Mouse (Mus musculus): ENCODE measurements at regions not wholly inside any gene's neighbourhood (a gene's known extent, or its start where the extent isn't known, plus 50 kb on each side); places are given as distances from the start of the nearest gene placed in this dataset.

DNA sequence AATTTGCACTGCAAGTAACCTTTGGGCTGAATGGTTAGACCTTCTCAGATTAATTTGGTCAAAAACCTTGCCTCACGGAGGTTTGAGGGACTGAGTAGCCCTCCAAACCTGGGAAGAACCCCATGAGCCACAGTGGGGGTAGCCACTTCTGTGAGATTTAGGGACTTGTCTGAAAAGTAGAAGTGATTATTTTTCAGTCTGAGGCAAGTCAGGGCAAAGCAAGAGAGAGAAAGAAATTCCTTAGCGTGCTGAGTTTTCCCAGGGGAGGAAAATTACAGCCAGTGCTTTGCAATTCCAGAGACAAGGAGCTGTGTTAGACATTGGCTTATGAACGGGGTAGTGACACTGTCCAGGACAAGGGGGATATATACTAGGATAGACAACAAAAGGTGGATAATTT, 1962.1 kb upstream of the Lrrc6 start:
- H3K4me3 ChIP-seq (replicated peaks; ENCODE audit: low read length): no peak overlapping the region
- H3K9me3 ChIP-seq (ENCODE audit: control insufficient read depth, low read length): no peaks in the 10 kb centered on the region
- DNase-seq (ENCODE audit: low spot score): no peak
- H3K36me3 ChIP-seq (ENCODE audit: control insufficient read depth, insufficient read depth, low read length): no peaks in the 10 kb centered on the region
- H3K9ac ChIP-seq (ENCODE audit: low read depth, low read length, severe bottlenecking): no peak overlapping the region
- 58% methylated on average over 3 of the region's 3 CpGs for WGBS
- no peaks in the 10 kb centered on the region for H3K4me1 ChIP-seq (ENCODE audit: control insufficient read depth, insufficient read depth, low read length)
- ATAC-seq (ENCODE audit: low FRiP score, low read depth): no peak
- no peak for TF ChIP-seq POLR2A (IDR thresholded peaks at IDR 0.05; ENCODE audit: borderline replicate concordance, extremely low read depth, insufficient read depth, insufficient read length)
- no peaks in the 10 kb centered on the region for H3K27me3 ChIP-seq (ENCODE audit: control insufficient read depth, insufficient read depth, low read length)
- no peak overlapping the region for H3K4me2 ChIP-seq (replicated peaks; ENCODE audit: low read depth, low read length, severe bottlenecking)
- no peak overlapping the region for H3K27ac ChIP-seq (replicated peaks; ENCODE audit: low read depth, low read length)

DNA sequence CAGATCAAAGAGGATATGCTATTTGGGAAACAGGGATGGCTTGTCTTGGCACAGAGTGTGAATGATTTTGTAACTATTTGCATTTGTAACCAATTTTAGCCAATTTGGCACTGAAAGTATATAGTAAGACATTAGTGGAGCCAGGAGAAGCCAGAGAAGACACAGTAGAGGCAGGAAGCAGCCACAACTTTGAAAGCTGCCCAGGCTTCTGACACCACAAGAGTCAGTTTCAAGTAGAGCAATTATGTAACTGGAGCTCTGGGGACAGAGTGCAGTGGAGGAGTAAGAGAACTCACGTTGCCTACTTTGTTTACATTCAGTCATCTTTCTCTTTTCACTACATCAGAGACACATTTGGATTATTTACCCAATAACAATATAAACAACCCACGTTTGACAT, 1956.5 kb upstream of the Lrrc6 start:
- ATAC-seq (ENCODE audit: low FRiP score, low read depth) (no peak), DNase-seq (ENCODE audit: low spot score) (no peak)
- Histone ChIP-seq H3K9me3 (ENCODE audit: control insufficient read depth, low read length) (no peaks in the 10 kb centered on the region), H3K4me2 (replicated peaks; ENCODE audit: low read depth, low read length, severe bottlenecking) (no peak overlapping the region), H3K36me3 (ENCODE audit: control insufficient read depth, insufficient read depth, low read length) (no peaks in the 10 kb centered on the region), H3K4me1 (ENCODE audit: control insufficient read depth, insufficient read depth, low read length) (no peaks in the 10 kb centered on the region), H3K9ac (ENCODE audit: low read depth, low read length, severe bottlenecking) (no peak overlapping the region), H3K27ac (replicated peaks; ENCODE audit: low read depth, low read length) (no peak overlapping the region), H3K27me3 (ENCODE audit: control insufficient read depth, insufficient read depth, low read length) (no peaks in the 10 kb centered on the region), H3K4me3 (replicated peaks; ENCODE audit: low read length) (no peak overlapping the region)
- WGBS: 68% methylated on average over 2 of the region's 2 CpGs
- no peak for TF ChIP-seq POLR2A (IDR thresholded peaks at IDR 0.05; ENCODE audit: borderline replicate concordance, extremely low read depth, insufficient read depth, insufficient read length)

DNA sequence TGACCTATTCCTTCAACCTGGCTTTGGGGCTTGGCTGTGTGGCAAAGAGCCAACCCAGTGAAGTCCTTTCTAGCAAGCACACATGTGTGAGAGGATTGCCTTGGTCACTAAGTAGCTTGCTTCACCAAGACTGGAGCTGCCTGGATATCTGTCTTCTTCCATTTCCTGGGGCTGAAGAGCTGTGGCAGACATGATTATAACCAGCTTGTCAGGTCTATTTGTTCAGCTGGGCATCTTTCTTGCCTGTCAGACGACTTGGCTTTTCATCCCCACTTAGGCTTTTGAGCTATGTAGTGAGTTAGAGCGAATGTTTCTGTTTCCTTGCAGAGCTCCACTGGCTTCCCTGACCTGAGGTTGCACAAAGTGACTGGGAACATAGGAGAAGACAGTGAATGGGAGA, 1951.3 kb upstream of the Lrrc6 start:
- H3K27me3 ChIP-seq (ENCODE audit: control insufficient read depth, insufficient read depth, low read length): no peaks in the 10 kb centered on the region
- no peak overlapping the region for H3K9ac ChIP-seq (ENCODE audit: low read depth, low read length, severe bottlenecking)
- no peaks in the 10 kb centered on the region for H3K9me3 ChIP-seq (ENCODE audit: control insufficient read depth, low read length)
- no peak overlapping the region for H3K27ac ChIP-seq (replicated peaks; ENCODE audit: low read depth, low read length)
- no peaks in the 10 kb centered on the region for H3K4me1 ChIP-seq (ENCODE audit: control insufficient read depth, insufficient read depth, low read length)
- WGBS: 45% methylated on average over 2 of the region's 2 CpGs
- no peaks in the 10 kb centered on the region for H3K36me3 ChIP-seq (ENCODE audit: control insufficient read depth, insufficient read depth, low read length)
- no peak for TF ChIP-seq POLR2A (IDR thresholded peaks at IDR 0.05; ENCODE audit: borderline replicate concordance, extremely low read depth, insufficient read depth, insufficient read length)
- ATAC-seq (ENCODE audit: low FRiP score, low read depth) (no peak), DNase-seq (ENCODE audit: low spot score) (no peak)
- no peak overlapping the region for H3K4me2 ChIP-seq (replicated peaks; ENCODE audit: low read depth, low read length, severe bottlenecking)
- H3K4me3 ChIP-seq (replicated peaks; ENCODE audit: low read length): no peak overlapping the region

GRCm38 (mm10) chr15:68445341-68445740, 1944.6 kb upstream of the Lrrc6 start:
- Histone ChIP-seq H3K9me3 (ENCODE audit: control insufficient read depth, low read length) (no peaks in the 10 kb centered on the region), H3K4me3 (replicated peaks; ENCODE audit: low read length) (no peak overlapping the region), H3K9ac (ENCODE audit: low read depth, low read length, severe bottlenecking) (no peak overlapping the region), H3K36me3 (ENCODE audit: control insufficient read depth, insufficient read depth, low read length) (no peaks in the 10 kb centered on the region), H3K4me1 (ENCODE audit: control insufficient read depth, insufficient read depth, low read length) (no peaks in the 10 kb centered on the region), H3K4me2 (replicated peaks; ENCODE audit: low read depth, low read length, severe bottlenecking) (no peak overlapping the region), H3K27ac (replicated peaks; ENCODE audit: low read depth, low read length) (no peak overlapping the region), H3K27me3 (ENCODE audit: control insufficient read depth, insufficient read depth, low read length) (no peaks in the 10 kb centered on the region)
- DNase-seq (ENCODE audit: low spot score): no peak
- no peak for ATAC-seq (ENCODE audit: low FRiP score, low read depth)
- TF ChIP-seq POLR2A (IDR thresholded peaks at IDR 0.05; ENCODE audit: borderline replicate concordance, extremely low read depth, insufficient read depth, insufficient read length): no peak
- 75% methylated on average over 7 of the region's 7 CpGs for WGBS

GRCm38 (mm10) chr15:68440636-68441035, 1939.9 kb upstream of the Lrrc6 start:
- DNase-seq (ENCODE audit: low spot score): no peak
- no peak for ATAC-seq (ENCODE audit: low FRiP score, low read depth)
- Histone ChIP-seq H3K36me3 (ENCODE audit: control insufficient read depth, insufficient read depth, low read length) (no peaks in the 10 kb centered on the region), H3K4me1 (ENCODE audit: control insufficient read depth, insufficient read depth, low read length) (no peaks in the 10 kb centered on the region), H3K9me3 (ENCODE audit: control insufficient read depth, low read length) (no peaks in the 10 kb centered on the region), H3K27me3 (ENCODE audit: control insufficient read depth, insufficient read depth, low read length) (no peaks in the 10 kb centered on the region), H3K4me3 (replicated peaks; ENCODE audit: low read length) (no peak overlapping the region), H3K4me2 (replicated peaks; ENCODE audit: low read depth, low read length, severe bottlenecking) (no peak overlapping the region), H3K9ac (ENCODE audit: low read depth, low read length, severe bottlenecking) (no peak overlapping the region), H3K27ac (replicated peaks; ENCODE audit: low read depth, low read length) (no peak overlapping the region)
- WGBS: 62% methylated on average over 9 of the region's 9 CpGs
- TF ChIP-seq POLR2A (IDR thresholded peaks at IDR 0.05; ENCODE audit: borderline replicate concordance, extremely low read depth, insufficient read depth, insufficient read length): no peak

DNA sequence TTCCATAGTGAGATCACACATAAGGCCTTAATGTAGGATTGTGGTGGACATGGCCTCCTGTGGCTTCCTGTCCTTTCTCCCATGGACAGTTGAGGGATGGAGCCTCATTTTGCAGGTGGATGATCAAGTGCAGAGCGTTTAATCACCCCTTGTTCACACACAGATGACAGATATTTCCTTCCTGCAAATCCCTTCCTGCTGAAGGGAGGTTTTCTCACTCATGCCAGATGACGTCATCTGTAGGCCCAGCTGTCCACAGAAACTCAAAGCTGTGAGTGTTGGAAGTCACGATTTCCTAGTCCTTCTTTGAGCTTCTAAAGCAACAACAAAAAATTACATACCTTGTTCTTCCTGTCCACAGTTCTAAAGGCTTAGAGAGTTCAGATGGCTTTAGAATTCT, 1935.3 kb upstream of the Lrrc6 start:
- Histone ChIP-seq H3K36me3 (ENCODE audit: control insufficient read depth, insufficient read depth, low read length) (no peaks in the 10 kb centered on the region), H3K4me3 (replicated peaks; ENCODE audit: low read length) (no peak overlapping the region), H3K9me3 (ENCODE audit: control insufficient read depth, low read length) (no peaks in the 10 kb centered on the region), H3K27ac (replicated peaks; ENCODE audit: low read depth, low read length) (no peak overlapping the region), H3K9ac (ENCODE audit: low read depth, low read length, severe bottlenecking) (no peak overlapping the region), H3K4me1 (ENCODE audit: control insufficient read depth, insufficient read depth, low read length) (no peaks in the 10 kb centered on the region), H3K4me2 (replicated peaks; ENCODE audit: low read depth, low read length, severe bottlenecking) (no peak overlapping the region), H3K27me3 (ENCODE audit: control insufficient read depth, insufficient read depth, low read length) (no peaks in the 10 kb centered on the region)
- TF ChIP-seq POLR2A (IDR thresholded peaks at IDR 0.05; ENCODE audit: borderline replicate concordance, extremely low read depth, insufficient read depth, insufficient read length): no peak
- DNase-seq (ENCODE audit: low spot score): peak; percentile 14
- WGBS: 59% methylated on average over 3 of the region's 3 CpGs
- ATAC-seq (ENCODE audit: low FRiP score, low read depth): no peak

Measured in limb, embryonic 14.5 days (tissue).